Mouse (Mus musculus) forebrain, embryonic 15.5 days (tissue): ENCODE measurements around the gene Aar2. TPM values are rescaled to one million over a fixed set of nuclear protein-coding genes. Genes with fewer than 3 reads are reported as not detected.

Experiments used
- ATAC-seq: fragments of 200-750 bp; cut with Nextera tagmentation; replicated peaks from 2 replicates; pipeline ENCODE4 v1.8.0; 2017; ENCODE audit warnings: mild to moderate bottlenecking, moderate TSS enrichment, moderate library complexity
- H3K27ac ChIP-seq: fragments of 300-500 bp; sonication (generic); replicated peaks from 2 replicates; pipeline ENCODE4 v1.5.1; 2015; ENCODE audit warnings: mild to moderate bottlenecking, inconsistent platforms
- H3K27me3 ChIP-seq: fragments of 300-500 bp; sonication (generic); 2 replicates; pipeline ENCODE4 v1.6.1; 2015; ENCODE audit warnings: inconsistent platforms
- H3K36me3 ChIP-seq: fragments of 300-500 bp; sonication (generic); 2 replicates; pipeline ENCODE4 v1.6.1; 2015; ENCODE audit warnings: mild to moderate bottlenecking, inconsistent platforms
- H3K4me1 ChIP-seq: fragments of 300-500 bp; sonication (generic); 2 replicates; pipeline ENCODE4 v1.6.1; 2015; ENCODE audit warnings: inconsistent platforms
- H3K4me2 ChIP-seq: fragments of 300-500 bp; sonication (generic); replicated peaks from 2 replicates; pipeline ENCODE4 v1.6.1; 2015; ENCODE audit warnings: mild to moderate bottlenecking, inconsistent platforms
- H3K4me3 ChIP-seq: fragments of 300-500 bp; sonication (generic); 2 replicates; pipeline ENCODE4 v1.5.1; 2015; ENCODE audit warnings: mild to moderate bottlenecking, inconsistent platforms
- H3K9ac ChIP-seq: fragments of 300-500 bp; sonication (generic); replicated peaks from 2 replicates; pipeline ENCODE4 v1.6.1; 2015; ENCODE audit warnings: mild to moderate bottlenecking, inconsistent platforms
- H3K9me3 ChIP-seq: fragments of 300-500 bp; sonication (generic); 2 replicates; pipeline ENCODE4 v1.6.1; 2016; ENCODE audit warnings: inconsistent platforms
- WGBS: fragments of 180-500 bp; shearing (Covaris S2); methylation state at CpG from one replicate; pipeline ENCODE4 v1.1.7; 2015; ENCODE audit warnings: mixed read lengths; 5-methylcytosine and 5-hydroxymethylcytosine counted together
- polyA plus RNA-seq: library from polyadenylated mRNA; unstranded; fragments of >200 nt; fragmentation: Nextera tagmentation; extraction: Ambion mirVana; gene quantifications from 2 replicates; pipeline ENCODE4 v1.2.1, GENCODE M21; 2015

Aar2 gene
- polyA plus RNA-seq, 1 experiment from 2014 or later, result 44.5 TPM

- Histone ChIP-seq H3K4me1 (no peaks in the 10 kb centered on the region), H3K27me3 (no peaks in the 10 kb centered on the region), H3K27ac (no peak overlapping the region), H3K9me3 (no peaks in the 10 kb centered on the region), H3K4me3 (no peak overlapping the region), H3K4me2 (no peak overlapping the region), H3K9ac (no peak overlapping the region), H3K36me3 (peaks cover 28% of the 10 kb centered on the region)
- 64% methylated on average over 3 of the region's 3 CpGs for WGBS
- ATAC-seq, result no peak
Measured at GRCm38 (mm10) chr2:156524078-156524477, 23.3 kb upstream of the Aar2 start.

- Histone ChIP-seq H3K9me3 (no peaks in the 10 kb centered on the region), H3K27me3 (no peaks in the 10 kb centered on the region), H3K9ac (no peak overlapping the region), H3K36me3 (peaks cover 12% of the 10 kb centered on the region; the same call in 1 of the 2 replicates), H3K4me1 (no peaks in the 10 kb centered on the region), H3K27ac (no peak overlapping the region), H3K4me2 (no peak overlapping the region), H3K4me3 (no peak overlapping the region)
- 56% methylated on average over 2 of the region's 2 CpGs for WGBS
- no peak for ATAC-seq
Measured at GRCm38 (mm10) chr2:156529726-156530125, 17.7 kb upstream of the Aar2 start.

- Histone ChIP-seq H3K27ac (no peak overlapping the region), H3K9me3 (no peaks in the 10 kb centered on the region), H3K27me3 (no peaks in the 10 kb centered on the region), H3K4me1 (no peaks in the 10 kb centered on the region), H3K4me3 (no peak overlapping the region), H3K4me2 (no peak overlapping the region), H3K9ac (no peak overlapping the region), H3K36me3 (peaks cover 10% of the 10 kb centered on the region; the same call in 1 of the 2 replicates)
- WGBS, result 70% methylated on average over 2 of the region's 2 CpGs
- ATAC-seq, result no peak
Measured at GRCm38 (mm10) chr2:156533160-156533559, 14.2 kb upstream of the Aar2 start.

GRCm38 (mm10) chr2:156538817-156539555, 8.4 kb upstream of the Aar2 start:
- H3K4me1 ChIP-seq, result no peaks in the 10 kb centered on the region
- H3K9ac ChIP-seq, result no peak overlapping the region
- H3K27me3 ChIP-seq, result no peaks in the 10 kb centered on the region
- no peak overlapping the region for H3K27ac ChIP-seq
- peaks cover 22% of the 10 kb centered on the region; the same call in 1 of the 2 replicates for H3K36me3 ChIP-seq
- no peak overlapping the region for H3K4me2 ChIP-seq
- no peak for ATAC-seq
- H3K9me3 ChIP-seq, result no peaks in the 10 kb centered on the region
- WGBS, result 88% methylated on average over 7 of the region's 7 CpGs
- H3K4me3 ChIP-seq, result no peak overlapping the region

- 87% methylated on average over 7 of the region's 7 CpGs for WGBS
- Histone ChIP-seq H3K9ac (no peak overlapping the region), H3K27ac (no peak overlapping the region), H3K27me3 (no peaks in the 10 kb centered on the region), H3K4me1 (no peaks in the 10 kb centered on the region), H3K4me3 (no peak overlapping the region), H3K4me2 (no peak overlapping the region), H3K36me3 (peaks cover 22% of the 10 kb centered on the region; the same call in 1 of the 2 replicates), H3K9me3 (no peaks in the 10 kb centered on the region)
- ATAC-seq, result no peak
Measured at GRCm38 (mm10) chr2:156540991-156541390, 6.4 kb upstream of the Aar2 start.

- H3K27ac ChIP-seq, result no peak overlapping the region
- H3K4me1 ChIP-seq, result peaks cover 5% of the 10 kb centered on the region
- H3K9me3 ChIP-seq, result no peaks in the 10 kb centered on the region
- ATAC-seq, result no peak
- H3K9ac ChIP-seq, result no peak overlapping the region
- no peaks in the 10 kb centered on the region for H3K27me3 ChIP-seq
- WGBS, result 72% methylated on average over 8 of the region's 8 CpGs
- no peak overlapping the region for H3K4me3 ChIP-seq
- H3K36me3 ChIP-seq, result peaks cover 16% of the 10 kb centered on the region; the same call in 1 of the 2 replicates
- no peak overlapping the region for H3K4me2 ChIP-seq
Measured at GRCm38 (mm10) chr2:156542410-156542809, 5.0 kb upstream of the Aar2 start.

- no peak overlapping the region for H3K9ac ChIP-seq
- no peak for ATAC-seq
- no peak overlapping the region for H3K27ac ChIP-seq
- no peaks in the 10 kb centered on the region for H3K9me3 ChIP-seq
- H3K36me3 ChIP-seq, result peaks cover 12% of the 10 kb centered on the region; the same call in 1 of the 2 replicates
- no peak overlapping the region for H3K4me2 ChIP-seq
- 79% methylated on average over 3 of the region's 3 CpGs for WGBS
- no peak overlapping the region for H3K4me3 ChIP-seq
- H3K27me3 ChIP-seq, result no peaks in the 10 kb centered on the region
- H3K4me1 ChIP-seq, result peaks cover 13% of the 10 kb centered on the region
Measured at GRCm38 (mm10) chr2:156543804-156544203, 3.6 kb upstream of the Aar2 start.

GRCm38 (mm10) chr2:156552421-156552820, 5.0 kb downstream of the Aar2 start:
- WGBS, result 91% methylated on average over 4 of the region's 4 CpGs
- Histone ChIP-seq H3K4me2 (no peak overlapping the region), H3K27me3 (no peaks in the 10 kb centered on the region), H3K4me3 (no peak overlapping the region), H3K27ac (no peak overlapping the region), H3K4me1 (peaks cover 19% of the 10 kb centered on the region), H3K36me3 (peaks cover 47% of the 10 kb centered on the region), H3K9ac (no peak overlapping the region), H3K9me3 (no peaks in the 10 kb centered on the region)
- ATAC-seq, result no peak

- Histone ChIP-seq H3K9ac (no peak overlapping the region), H3K4me1 (no peaks in the 10 kb centered on the region), H3K27ac (no peak overlapping the region), H3K27me3 (no peaks in the 10 kb centered on the region), H3K9me3 (no peaks in the 10 kb centered on the region), H3K4me2 (no peak overlapping the region), H3K36me3 (peaks cover 24% of the 10 kb centered on the region; the same call in 1 of the 2 replicates), H3K4me3 (no peak overlapping the region)
- ATAC-seq, result no peak
- 91% methylated on average over 2 of the region's 2 CpGs for WGBS
Measured at GRCm38 (mm10) chr2:156561808-156562207, 14.4 kb downstream of the Aar2 start.

- Histone ChIP-seq H3K36me3 (peaks cover 32% of the 10 kb centered on the region), H3K4me2 (no peak overlapping the region), H3K4me1 (no peaks in the 10 kb centered on the region), H3K4me3 (no peak overlapping the region), H3K9me3 (no peaks in the 10 kb centered on the region), H3K27me3 (no peaks in the 10 kb centered on the region), H3K9ac (no peak overlapping the region), H3K27ac (no peak overlapping the region)
- ATAC-seq, result no peak
- WGBS, result 74% methylated on average over 5 of the region's 5 CpGs
Measured at GRCm38 (mm10) chr2:156563557-156563956, 16.2 kb downstream of the Aar2 start.

- no peaks in the 10 kb centered on the region for H3K27me3 ChIP-seq
- no peak overlapping the region for H3K27ac ChIP-seq
- H3K4me1 ChIP-seq, result no peaks in the 10 kb centered on the region
- no peaks in the 10 kb centered on the region for H3K9me3 ChIP-seq
- no peak overlapping the region for H3K4me3 ChIP-seq
- H3K9ac ChIP-seq, result no peak overlapping the region
- ATAC-seq, result no peak
- peaks cover 18% of the 10 kb centered on the region for H3K36me3 ChIP-seq
- WGBS, result 64% methylated on average over 2 of the region's 2 CpGs
- H3K4me2 ChIP-seq, result no peak overlapping the region
Measured at GRCm38 (mm10) chr2:156566512-156566911, 19.1 kb downstream of the Aar2 start.

- H3K4me3 ChIP-seq, result no peak overlapping the region
- no peak overlapping the region for H3K4me2 ChIP-seq
- 93% methylated on average over 7 of the region's 7 CpGs for WGBS
- no peak overlapping the region for H3K9ac ChIP-seq
- H3K27me3 ChIP-seq, result no peaks in the 10 kb centered on the region
- ATAC-seq, result no peak
- H3K4me1 ChIP-seq, result no peaks in the 10 kb centered on the region
- H3K27ac ChIP-seq, result no peak overlapping the region
- H3K9me3 ChIP-seq, result no peaks in the 10 kb centered on the region
- peaks cover 18% of the 10 kb centered on the region for H3K36me3 ChIP-seq
Measured at GRCm38 (mm10) chr2:156568647-156569046, 21.3 kb downstream of the Aar2 start.

- no peak for ATAC-seq
- H3K9me3 ChIP-seq, result no peaks in the 10 kb centered on the region
- WGBS, result 94% methylated on average over 3 of the region's 3 CpGs
- no peak overlapping the region for H3K27ac ChIP-seq
- H3K36me3 ChIP-seq, result peaks cover 18% of the 10 kb centered on the region
- H3K4me1 ChIP-seq, result no peaks in the 10 kb centered on the region
- H3K4me3 ChIP-seq, result no peak overlapping the region
- no peak overlapping the region for H3K9ac ChIP-seq
- no peaks in the 10 kb centered on the region for H3K27me3 ChIP-seq
- H3K4me2 ChIP-seq, result no peak overlapping the region
Measured at GRCm38 (mm10) chr2:156569261-156569660, 21.9 kb downstream of the Aar2 start.
